Mouse (Mus musculus): Measurements from ENCODE around the gene Pttg1. TPM values are rescaled to one million over a fixed set of nuclear protein-coding genes. Genes with fewer than 3 reads are reported as not detected.
A peak's percentile ranks its signal among the peaks of the same experiment; 100 is the strongest.

Pttg1 gene
- polyA plus RNA-seq, 1 experiment from 2014 or later, result 65.5 TPM

MicroRNAs within 50 kb of the gene (microRNA counts, 519-probe panel; counts per million panel counts)
- microRNA mmu-miR-146a, result 2,724 counts per million, percentile 68 among the panel's probes with 10 or more counts

Small RNAs within 50 kb of the gene (microRNA-seq; reads per million reads assigned to microRNA genes)
- gene Mir146, result 119 reads per million, percentile 51 among the genes with 10 or more reads in this experiment

Other genes with a start within 250 kb of the Pttg1 start
- gene Slu7, start 7.5 kb upstream of the Pttg1 start, polyA plus RNA-seq (2015; fragmentation: Nextera tagmentation; extraction: Ambion mirVana), result 41.7 and 46.8 TPM in 2 replicates
- 7.0 and 7.2 TPM in 2 replicates for gene C1qtnf2, start 48.0 kb upstream of the Pttg1 start, polyA plus RNA-seq (2015; fragmentation: Nextera tagmentation; extraction: Ambion mirVana)
- 14.6 and 15.0 TPM in 2 replicates for gene Ccnjl, start 102.5 kb upstream of the Pttg1 start, polyA plus RNA-seq (2015; fragmentation: Nextera tagmentation; extraction: Ambion mirVana)
- 4.1 and 5.0 TPM in 2 replicates for gene 4933415A04Rik, start 160.8 kb upstream of the Pttg1 start, polyA plus RNA-seq (2015; fragmentation: Nextera tagmentation; extraction: Ambion mirVana)
- gene Fabp6, start 175.3 kb upstream of the Pttg1 start, polyA plus RNA-seq (2015; fragmentation: Nextera tagmentation; extraction: Ambion mirVana), result 2.4 and 5.2 TPM in 2 replicates